Mouse (Mus musculus) thymus, adult 2 months (tissue): ENCODE data around the gene Cfap36.

ENCODE experiments used
- CTCF ChIP-seq: fragments of 200-500 bp; IDR thresholded peaks from 2 replicates; pipeline ENCODE4 v1.5.1; 2012; ENCODE audit warnings: mild to moderate bottlenecking, control low read depth, low read length, moderate library complexity, borderline replicate concordance; ENCODE audit not compliant: control insufficient read depth, poor library complexity, insufficient read depth; ENCODE audit errors: extremely low read depth
- POLR2A ChIP-seq: fragments of 200-500 bp; IDR thresholded peaks from 2 replicates; pipeline ENCODE4 v1.6.1; 2012; ENCODE audit warnings: mild to moderate bottlenecking, low read length, control low read depth, moderate library complexity; ENCODE audit not compliant: control insufficient read depth, poor library complexity, insufficient read depth; ENCODE audit errors: extremely low read depth

DNA sequence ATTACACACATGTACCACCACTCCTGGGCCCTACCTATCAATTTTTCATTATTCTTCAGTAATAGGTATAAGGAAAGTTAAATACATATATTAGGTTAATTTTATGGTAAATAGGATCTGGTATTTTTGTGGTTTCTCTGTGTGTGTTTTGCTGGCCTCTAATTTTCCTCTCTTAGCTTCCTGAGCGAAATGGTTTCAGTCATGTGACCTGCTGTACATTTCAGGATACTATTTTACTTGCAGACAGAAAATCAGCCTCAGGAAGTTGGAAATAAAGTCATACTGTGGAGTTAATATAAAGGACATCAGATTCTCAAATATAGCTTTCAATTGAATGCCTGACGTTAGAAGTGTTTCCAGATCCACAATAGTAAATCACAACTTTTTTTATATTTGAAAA is 58.2 kb downstream of the Cfap36 start:
- no peak for TF ChIP-seq POLR2A
- TF ChIP-seq CTCF = no peak
